Comparison of ENCODE assay signal across 15 mouse cellular contexts in the genomic region with DNA sequence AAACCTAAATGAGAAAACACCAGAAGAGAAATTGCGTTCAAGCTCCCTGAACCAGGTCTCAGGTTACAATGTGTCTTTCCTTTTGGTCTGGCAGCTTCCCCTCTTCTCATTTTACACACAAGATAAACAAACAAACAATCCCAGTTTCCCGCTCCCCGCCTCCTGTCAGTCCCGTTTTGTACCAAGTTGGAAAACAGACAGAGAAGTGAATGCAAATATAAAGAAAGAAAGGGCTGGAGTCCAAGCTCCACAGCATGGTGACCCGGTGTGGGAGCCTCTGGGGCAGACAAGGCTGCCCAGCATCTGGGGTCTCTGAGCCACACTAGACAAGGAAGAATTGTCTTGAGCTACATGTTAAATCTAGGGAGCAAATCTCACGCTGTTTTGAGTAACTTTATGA.
A peak's percentile ranks its signal among the peaks of the same experiment; 100 is the strongest.
DNase-seq lines count a peak whose midpoint lies in the region; ATAC-seq and TF ChIP-seq lines count a peak whose summit lies in the region.
"Had no signal": no experiment of that assay in that cellular context is flagged by ENCODE, and none has a peak within 500 bp of the region (broad histone marks: within the 10 kb centered on the region; RNA-seq: fewer than 3 reads in every experiment).

No protein-coding gene starts in this region.

- ATAC-seq in lung, embryonic 14.5 days (ENCODE audit: insufficient read depth): peak; percentile 49; the same call in 1 of the 2 replicates

- WGBS in lung, embryonic 14.5 days: 13% methylated on average over 6 of the region's 6 CpGs

- no peak overlapping the region for H3K4me2 ChIP-seq in lung, embryonic 14.5 days

- H3K27me3 ChIP-seq in lung, embryonic 14.5 days (ENCODE audit: insufficient read depth, low read length): no peaks in the 10 kb centered on the region

- DNase-seq in heart, adult 11 months: peak; percentile 52
- no peak for DNase-seq in heart, adult 8-10 months (ENCODE audit: low spot score)
- DNase-seq in lung, embryonic 14.5 days: peak; percentile 69
- no peak for DNase-seq in lung, postnatal 4 days
- DNase-seq in brain, embryonic 14.5 days (ENCODE audit: low read depth): peak; percentile 61
- peak; percentile 16 for DNase-seq in forelimb bud, embryonic 11.5 days (ENCODE audit: low read depth, low spot score)
- DNase-seq in gastrocnemius, postnatal 4 days (ENCODE audit: low spot score in 2 of 2): no peak
- DNase-seq in cerebellum, postnatal 14 days: no peak
- DNase-seq: adrenal gland, postnatal 25 days; B cell, adult 2 months; gastrocnemius, adult 2 months; heart, postnatal 4 days; kidney, postnatal 10 days; right cerebral cortex, postnatal 25 days had no signal

- no peak for TF ChIP-seq POLR2A in brain, embryonic 14.5 days (IDR thresholded peaks at IDR 0.05; ENCODE audit: borderline replicate concordance, extremely low read depth, insufficient read depth, insufficient read length, poor library complexity, severe bottlenecking)

- H3K27ac ChIP-seq in lung, embryonic 14.5 days (ENCODE audit: low read depth): peak overlapping the region; percentile 67; the same call in 1 of the 2 replicates
- H3K27ac ChIP-seq: gastrocnemius, adult 2 months had no signal

- TF ChIP-seq CTCF in lung, embryonic 14.5 days (IDR thresholded peaks at IDR 0.05; ENCODE audit: low read depth): no peak
- no peak for TF ChIP-seq CTCF in brain, embryonic 14.5 days (IDR thresholded peaks at IDR 0.05; ENCODE audit: borderline replicate concordance, extremely low read depth, insufficient read depth, insufficient read length)

- no peak overlapping the region for H3K4me3 ChIP-seq in lung, embryonic 14.5 days (ENCODE audit: low read depth, low read length)
- H3K4me3 ChIP-seq: gastrocnemius, adult 2 months; myocyte had no signal

- no peaks in the 10 kb centered on the region for H3K36me3 ChIP-seq in lung, embryonic 14.5 days (ENCODE audit: insufficient read depth)

- 0 out of 2 replicates have a peak, but pooled peaks cover 6% of the 10 kb centered on the region for H3K4me1 ChIP-seq in lung, embryonic 14.5 days (ENCODE audit: insufficient read depth)

- H3K9me3 ChIP-seq in lung, embryonic 14.5 days (ENCODE audit: low read depth, low read length): no peaks in the 10 kb centered on the region

- H3K9ac ChIP-seq in lung, embryonic 14.5 days: no peak overlapping the region

Comparison
In these comparisons a context has a peak if more than half of its experiments do, and no peak if none do; other contexts are left out.
1. DNase-seq: peak in heart, adult 11 months (single experiment), lung, embryonic 14.5 days (single experiment), brain, embryonic 14.5 days (single experiment) and forelimb bud, embryonic 11.5 days (single experiment); none in heart, adult 8-10 months (single experiment), lung, postnatal 4 days (0 of 2), gastrocnemius, postnatal 4 days (0 of 2) and cerebellum, postnatal 14 days (0 of 2).